Comparison of ENCODE assay signal across 22 mouse cellular contexts in the genomic region with DNA sequence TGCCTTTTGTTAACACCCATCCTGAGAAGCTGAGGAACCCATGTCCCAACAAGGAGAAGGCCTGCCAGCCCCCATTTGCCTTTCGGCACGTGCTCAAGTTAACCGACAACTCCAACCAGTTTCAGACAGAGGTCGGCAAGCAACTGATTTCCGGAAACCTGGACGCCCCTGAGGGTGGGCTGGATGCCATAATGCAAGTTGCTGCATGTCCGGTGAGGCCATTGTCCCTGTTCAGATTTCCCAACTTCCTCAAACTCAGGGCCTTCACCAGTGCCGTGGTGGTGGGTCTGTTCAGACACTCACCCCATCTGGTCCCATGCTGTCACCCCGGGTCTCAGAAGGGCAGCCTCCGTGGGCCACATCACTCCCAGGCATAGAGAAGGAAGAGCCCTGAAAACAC. TPM values are rescaled to one million over a fixed set of nuclear protein-coding genes. Genes with fewer than 3 reads are reported as not detected.
DNase-seq lines count a peak whose midpoint lies in the region; ATAC-seq and TF ChIP-seq lines count a peak whose summit lies in the region.
"Had no signal": no experiment of that assay in that cellular context is flagged by ENCODE, and none has a peak within 500 bp of the region (broad histone marks: within the 10 kb centered on the region; RNA-seq: fewer than 3 reads in every experiment).

No protein-coding gene starts in this region.

- H3K4me3 ChIP-seq in liver, postnatal 0 days (ENCODE audit: low read depth, low read length), result no peak overlapping the region
- H3K4me3 ChIP-seq in liver, embryonic 12.5 days, result no peak overlapping the region
- no peak overlapping the region for H3K4me3 ChIP-seq in embryonic facial prominence, embryonic 10.5 days
- no peak overlapping the region for H3K4me3 ChIP-seq in kidney, embryonic 15.5 days (replicated peaks)
- H3K4me3 ChIP-seq: embryonic facial prominence, embryonic 15.5 days; erythroblast, embryonic 14.5 days; forebrain, embryonic 15.5 days; heart, adult 2 months; heart, embryonic 13.5 days; hindbrain, embryonic 15.5 days had no signal

- no peak for TF ChIP-seq EP300 in liver, postnatal 0 days (IDR thresholded peaks at IDR 0.05; ENCODE audit: low read depth)

- no peaks in the 10 kb centered on the region for H3K9me3 ChIP-seq in liver, postnatal 0 days (ENCODE audit: low read length)
- H3K9me3 ChIP-seq in liver, embryonic 12.5 days (replicated peaks), result no peaks in the 10 kb centered on the region
- no peaks in the 10 kb centered on the region for H3K9me3 ChIP-seq in embryonic facial prominence, embryonic 10.5 days
- H3K9me3 ChIP-seq in kidney, embryonic 15.5 days (replicated peaks), result no peaks in the 10 kb centered on the region
- H3K9me3 ChIP-seq: embryonic facial prominence, embryonic 15.5 days; forebrain, embryonic 15.5 days; heart, embryonic 13.5 days; hindbrain, embryonic 15.5 days had no signal

- H3K27ac ChIP-seq in liver, postnatal 0 days (ENCODE audit: low read depth), result peak overlapping the region; percentile 57
- H3K27ac ChIP-seq in liver, embryonic 12.5 days, result no peak overlapping the region
- no peak overlapping the region for H3K27ac ChIP-seq in embryonic facial prominence, embryonic 10.5 days (replicated peaks)
- H3K27ac ChIP-seq in kidney, embryonic 15.5 days, result no peak overlapping the region
- H3K27ac ChIP-seq: embryonic facial prominence, embryonic 15.5 days; forebrain, embryonic 15.5 days; heart, adult 2 months; heart, embryonic 13.5 days; hindbrain, embryonic 15.5 days had no signal

- no peak for DNase-seq in liver, postnatal 0 days
- peak; percentile 47 for DNase-seq in 416B (ENCODE audit: low read depth)
- DNase-seq in embryonic facial prominence, embryonic 10.5 days (ENCODE audit: low spot score), result peak; percentile 25
- DNase-seq in spleen, adult 18-20 months, result no peak
- DNase-seq: adrenal gland, postnatal 14 days; cerebellum, adult 11-12 months; heart, adult 2 months; heart, postnatal 36 days had no signal

- no peak for TF ChIP-seq CTCF in liver, postnatal 0 days (IDR thresholded peaks at IDR 0.05; ENCODE audit: low read depth)

- no peaks in the 10 kb centered on the region for H3K27me3 ChIP-seq in liver, postnatal 0 days (ENCODE audit: insufficient read depth, low read length)
- H3K27me3 ChIP-seq in liver, embryonic 12.5 days (replicated peaks), result no peaks in the 10 kb centered on the region
- no peaks in the 10 kb centered on the region for H3K27me3 ChIP-seq in embryonic facial prominence, embryonic 10.5 days (replicated peaks; ENCODE audit: low read depth, poor library complexity, severe bottlenecking)
- H3K27me3 ChIP-seq in kidney, embryonic 15.5 days, result no peaks in the 10 kb centered on the region
- H3K27me3 ChIP-seq: CH12.LX; embryonic facial prominence, embryonic 15.5 days; forebrain, embryonic 15.5 days; heart, embryonic 13.5 days; hindbrain, embryonic 15.5 days; Patski had no signal

- H3K4me2 ChIP-seq in liver, postnatal 0 days (ENCODE audit: low read depth, low read length), result no peak overlapping the region
- no peak overlapping the region for H3K4me2 ChIP-seq in liver, embryonic 12.5 days
- no peak overlapping the region for H3K4me2 ChIP-seq in kidney, embryonic 15.5 days
- H3K4me2 ChIP-seq: embryonic facial prominence, embryonic 15.5 days; forebrain, embryonic 15.5 days; heart, embryonic 13.5 days; hindbrain, embryonic 15.5 days had no signal

- whole genome bisulfite sequencing in liver, postnatal 0 days (ENCODE audit: insufficient replicate concordance), result 61% methylated on average over 10 of the region's 10 CpGs
- WGBS in liver, embryonic 12.5 days (ENCODE audit: insufficient replicate concordance), result 71% methylated on average over 10 of the region's 10 CpGs
- 84% methylated on average over 10 of the region's 10 CpGs for WGBS in embryonic facial prominence, embryonic 10.5 days
- WGBS in kidney, embryonic 15.5 days, result 85% methylated on average over 10 of the region's 10 CpGs

- no peaks in the 10 kb centered on the region; the same call in 1 of the 2 replicates for H3K36me3 ChIP-seq in liver, postnatal 0 days (replicated peaks; ENCODE audit: insufficient read depth, low read length)
- peaks cover 11% of the 10 kb centered on the region; the same call in 1 of the 2 replicates for H3K36me3 ChIP-seq in liver, embryonic 12.5 days
- H3K36me3 ChIP-seq in embryonic facial prominence, embryonic 10.5 days (replicated peaks), result no peaks in the 10 kb centered on the region
- no peaks in the 10 kb centered on the region for H3K36me3 ChIP-seq in kidney, embryonic 15.5 days
- H3K36me3 ChIP-seq: embryonic facial prominence, embryonic 15.5 days; forebrain, embryonic 15.5 days; heart, embryonic 13.5 days; hindbrain, embryonic 15.5 days had no signal

- no peak overlapping the region for H3K9ac ChIP-seq in liver, postnatal 0 days (replicated peaks)
- no peak overlapping the region for H3K9ac ChIP-seq in liver, embryonic 12.5 days
- no peak overlapping the region for H3K9ac ChIP-seq in kidney, embryonic 15.5 days
- H3K9ac ChIP-seq: embryonic facial prominence, embryonic 15.5 days; forebrain, embryonic 15.5 days; heart, embryonic 13.5 days; hindbrain, embryonic 15.5 days had no signal

- no peak for ATAC-seq in liver, postnatal 0 days
- no peak for ATAC-seq in liver, embryonic 12.5 days
- peak; percentile 30 for ATAC-seq in megakaryocyte, adult 5-6 weeks (ENCODE audit: poor library complexity, severe bottlenecking)
- ATAC-seq in kidney, embryonic 15.5 days (replicated peaks; ENCODE audit: low FRiP score), result no peak
- ATAC-seq: activated CD4-positive, CD25-positive, alpha-beta regulatory T cell, adult 4 months; forebrain, embryonic 15.5 days; Patski had no signal

- no peaks in the 10 kb centered on the region; the same call in 1 of the 2 replicates for H3K4me1 ChIP-seq in liver, postnatal 0 days (ENCODE audit: insufficient read depth)
- H3K4me1 ChIP-seq in liver, embryonic 12.5 days, result no peaks in the 10 kb centered on the region
- peaks cover 8% of the 10 kb centered on the region for H3K4me1 ChIP-seq in embryonic facial prominence, embryonic 10.5 days
- H3K4me1 ChIP-seq in kidney, embryonic 15.5 days, result no peaks in the 10 kb centered on the region
- H3K4me1 ChIP-seq: embryonic facial prominence, embryonic 15.5 days; forebrain, embryonic 15.5 days; hindbrain, embryonic 15.5 days had no signal

RNA-seq across cellular contexts. Expression of a gene that starts 18.5 kb away (rescaled TPM):
- 18.7 and 23.1 TPM in 2 replicates for polyA plus RNA-seq in liver, postnatal 0 days (2015; fragmentation: Nextera tagmentation; extraction: Ambion mirVana)
- polyA plus RNA-seq in liver, embryonic 12.5 days (2016; fragmentation: Nextera tagmentation; extraction: Ambion mirVana), result 13.5 and 13.9 TPM in 2 replicates
- polyA plus RNA-seq in embryonic facial prominence, embryonic 10.5 days (2016; fragmentation: Nextera tagmentation; extraction: Ambion mirVana), result 0.60 and 1.3 TPM in 2 replicates
- total RNA-seq in megakaryocyte, adult 5-6 weeks (2015), result 342 TPM in 2 replicates
- total RNA-seq in megakaryocyte, adult 5-6 weeks (2017), result 400 and 419 TPM in 2 replicates
- polyA plus RNA-seq in kidney, embryonic 15.5 days (2015; fragmentation: Nextera tagmentation; extraction: Ambion mirVana), result 2.1 and 2.3 TPM in 2 replicates

RNA-seq across cellular contexts. Expression of a gene that starts 32.9 kb away (rescaled TPM):
- 126 and 129 TPM in 2 replicates for polyA plus RNA-seq in liver, postnatal 0 days (2015; fragmentation: Nextera tagmentation; extraction: Ambion mirVana)
- 68.8 and 72.8 TPM in 2 replicates for polyA plus RNA-seq in liver, embryonic 12.5 days (2016; fragmentation: Nextera tagmentation; extraction: Ambion mirVana)
- 65.6 and 71.0 TPM in 2 replicates for polyA plus RNA-seq in embryonic facial prominence, embryonic 10.5 days (2016; fragmentation: Nextera tagmentation; extraction: Ambion mirVana)
- total RNA-seq in megakaryocyte, adult 5-6 weeks (2015), result 82.8 and 97.8 TPM in 2 replicates
- total RNA-seq in megakaryocyte, adult 5-6 weeks (2017), result 50.0 and 54.8 TPM in 2 replicates
- 149 and 152 TPM in 2 replicates for polyA plus RNA-seq in kidney, embryonic 15.5 days (2015; fragmentation: Nextera tagmentation; extraction: Ambion mirVana)

RNA-seq across cellular contexts. Expression of a gene that starts 33.0 kb away (rescaled TPM):
- 14.8 and 15.5 TPM in 2 replicates for polyA plus RNA-seq in liver, postnatal 0 days (2015; fragmentation: Nextera tagmentation; extraction: Ambion mirVana)
- polyA plus RNA-seq in liver, embryonic 12.5 days (2016; fragmentation: Nextera tagmentation; extraction: Ambion mirVana), result 32.7 and 33.7 TPM in 2 replicates
- polyA plus RNA-seq in embryonic facial prominence, embryonic 10.5 days (2016; fragmentation: Nextera tagmentation; extraction: Ambion mirVana), result 43.9 and 46.9 TPM in 2 replicates
- 11.5 and 11.7 TPM in 2 replicates for total RNA-seq in megakaryocyte, adult 5-6 weeks (2015)
- 36.3 and 46.5 TPM in 2 replicates for total RNA-seq in megakaryocyte, adult 5-6 weeks (2017)
- polyA plus RNA-seq in kidney, embryonic 15.5 days (2015; fragmentation: Nextera tagmentation; extraction: Ambion mirVana), result 34.3 and 37.2 TPM in 2 replicates

RNA-seq across cellular contexts. Expression of a gene that starts 57.3 kb away (rescaled TPM):
- 105 and 111 TPM in 2 replicates for polyA plus RNA-seq in liver, postnatal 0 days (2015; fragmentation: Nextera tagmentation; extraction: Ambion mirVana)
- 138 and 146 TPM in 2 replicates for polyA plus RNA-seq in liver, embryonic 12.5 days (2016; fragmentation: Nextera tagmentation; extraction: Ambion mirVana)
- 419 and 445 TPM in 2 replicates for polyA plus RNA-seq in embryonic facial prominence, embryonic 10.5 days (2016; fragmentation: Nextera tagmentation; extraction: Ambion mirVana)
- total RNA-seq in megakaryocyte, adult 5-6 weeks (2015), result 22.1 and 22.7 TPM in 2 replicates
- 118 and 137 TPM in 2 replicates for total RNA-seq in megakaryocyte, adult 5-6 weeks (2017)
- polyA plus RNA-seq in kidney, embryonic 15.5 days (2015; fragmentation: Nextera tagmentation; extraction: Ambion mirVana), result 332 TPM in 2 replicates

RNA-seq across cellular contexts. Expression of a gene that starts 57.4 kb away (rescaled TPM):
- polyA plus RNA-seq in liver, postnatal 0 days (2015; fragmentation: Nextera tagmentation; extraction: Ambion mirVana), result 8.4 and 13.3 TPM in 2 replicates
- 5.1 TPM in 1 of 2 replicates, not detected in the other for polyA plus RNA-seq in liver, embryonic 12.5 days (2016; fragmentation: Nextera tagmentation; extraction: Ambion mirVana)
- polyA plus RNA-seq in embryonic facial prominence, embryonic 10.5 days (2016; fragmentation: Nextera tagmentation; extraction: Ambion mirVana), result 1.9 and 8.0 TPM in 2 replicates
- not detected in 2 replicates for total RNA-seq in megakaryocyte, adult 5-6 weeks (2015)
- total RNA-seq in megakaryocyte, adult 5-6 weeks (2017), result not detected in 2 replicates
- polyA plus RNA-seq in kidney, embryonic 15.5 days (2015; fragmentation: Nextera tagmentation; extraction: Ambion mirVana), result 3.6 and 6.3 TPM in 2 replicates
- polyA plus RNA-seq: brain, embryonic 14.5 days; erythroblast, embryonic 14.5 days; forebrain, embryonic 11.5 days; heart, adult 2 months; heart, embryonic 13.5 days; hindbrain, embryonic 11.5 days had no signal

Comparison
In these comparisons a context has a peak if more than half of its experiments do, and no peak if none do; other contexts are left out.
1. DNase-seq: peak in 416B (single experiment) and embryonic facial prominence, embryonic 10.5 days (single experiment); none in liver, postnatal 0 days (single experiment) and spleen, adult 18-20 months (0 of 2).